ENCODE assay signal across 10 mouse cellular contexts in genomic region chr13:108323317-108323716, GRCm38 (mm10).
"Had no signal": no experiment of that assay in that cellular context is flagged by ENCODE, and none has a peak within 500 bp of the region (broad histone marks: within the 10 kb centered on the region; RNA-seq: fewer than 3 reads in every experiment).

No protein-coding gene starts in this region.

- DNase-seq: liver, postnatal 0 days; lung, adult 2 months; lung, postnatal 4 days; midbrain, embryonic 14.5 days; right cerebral cortex, postnatal 14 days; thymus, adult 2 months; thymus, postnatal 25 days; thymus, postnatal 4 days had no signal

- ATAC-seq: liver, postnatal 0 days; lung, postnatal 0 days; midbrain, embryonic 16.5 days had no signal
